Mouse (Mus musculus) stomach, postnatal 0 days (tissue): ENCODE measurements at regions not wholly inside any gene's neighbourhood (a gene's known extent, or its start where the extent isn't known, plus 50 kb on each side); places are given as distances from the start of the nearest gene placed in this dataset.

Experiments used
- ATAC-seq: fragments of 200-750 bp; cut with Nextera tagmentation; 2 replicates; pipeline ENCODE4 v1.8.0; 2017; ENCODE audit not compliant: low FRiP score, low TSS enrichment
- DNase-seq: peaks from one replicate; pipeline ENCODE4 v3.0.0-alpha.2; 2016; ENCODE audit warnings: low spot score
- H3K27ac ChIP-seq: fragments of 300-500 bp; sonication (generic); replicated peaks from 2 replicates; pipeline ENCODE4 v1.5.1; 2014; ENCODE audit warnings: mild to moderate bottlenecking, control low read depth
- H3K27me3 ChIP-seq: fragments of 300-500 bp; sonication (generic); 2 replicates; pipeline ENCODE4 v1.6.1; 2014; ENCODE audit warnings: low read length; ENCODE audit not compliant: control insufficient read depth, insufficient read depth
- H3K36me3 ChIP-seq: fragments of 300-500 bp; sonication (generic); 2 replicates; pipeline ENCODE4 v1.6.1; 2014; ENCODE audit warnings: low read length, mixed read lengths; ENCODE audit not compliant: control insufficient read depth, insufficient read depth
- H3K4me1 ChIP-seq: fragments of 300-500 bp; sonication (generic); replicated peaks from 2 replicates; pipeline ENCODE4 v1.6.1; 2014; ENCODE audit warnings: antibody characterized with exemption; ENCODE audit not compliant: control insufficient read depth, insufficient read depth
- H3K4me2 ChIP-seq: fragments of 300-500 bp; sonication (generic); replicated peaks from 2 replicates; pipeline ENCODE4 v1.6.1; 2014; ENCODE audit warnings: low read depth, mild to moderate bottlenecking, control low read depth, moderate library complexity
- H3K4me3 ChIP-seq: fragments of 300-500 bp; sonication (generic); 2 replicates; pipeline ENCODE4 v1.5.1; 2014; ENCODE audit warnings: low read depth, low read length, control low read depth
- H3K9ac ChIP-seq: fragments of 300-500 bp; sonication (generic); 2 replicates; pipeline ENCODE4 v1.6.1; 2014; ENCODE audit warnings: mild to moderate bottlenecking, low read length, control low read depth, mixed read lengths
- H3K9me3 ChIP-seq: fragments of 300-500 bp; sonication (generic); 2 replicates; pipeline ENCODE4 v1.6.1; 2016; ENCODE audit warnings: low read length; ENCODE audit not compliant: control insufficient read depth
- CTCF ChIP-seq: IDR thresholded peaks from 2 replicates; pipeline ENCODE4 v1.5.1; 2016; ENCODE audit warnings: antibody characterized with exemption, low read depth, mild to moderate bottlenecking, moderate library complexity
- EP300 ChIP-seq: optimal IDR thresholded peaks from 2 replicates; pipeline ENCODE3; 2016; ENCODE audit warnings: antibody characterized with exemption
- WGBS: fragments of 180-500 bp; shearing (Covaris S2); extraction: QIAGEN DNeasy Blood & Tissue Kit; methylation state at CpG from one replicate; pipeline ENCODE4 v1.1.7; 2014; 5-methylcytosine and 5-hydroxymethylcytosine counted together

GRCm38 (mm10) chr3:33902431-33902830, 58.3 kb upstream of the Ccdc39 start:
- Histone ChIP-seq H3K27me3 (no peaks in the 10 kb centered on the region), H3K9me3 (no peaks in the 10 kb centered on the region), H3K9ac (no peak overlapping the region), H3K27ac (no peak overlapping the region), H3K4me2 (no peak overlapping the region), H3K4me3 (no peak overlapping the region), H3K36me3 (no peaks in the 10 kb centered on the region), H3K4me1 (no peaks in the 10 kb centered on the region)
- TF ChIP-seq CTCF (no peak), EP300 (no peak)
- DNase-seq (no peak), ATAC-seq (no peak)
- WGBS = 71% methylated on average over 2 of the region's 2 CpGs

- Histone ChIP-seq H3K36me3 (no peaks in the 10 kb centered on the region), H3K4me2 (no peak overlapping the region), H3K9me3 (no peaks in the 10 kb centered on the region), H3K4me1 (no peaks in the 10 kb centered on the region), H3K27ac (no peak overlapping the region), H3K4me3 (no peak overlapping the region), H3K27me3 (no peaks in the 10 kb centered on the region), H3K9ac (no peak overlapping the region)
- no peak for TF ChIP-seq CTCF
- TF ChIP-seq EP300 = no peak
- 79% methylated on average over 8 of the region's 8 CpGs for WGBS
- DNase-seq = no peak
- no peak for ATAC-seq
These were observed 59.2 kb upstream of the Ccdc39 start for GRCm38 (mm10) chr3:33903326-33903725.

DNA sequence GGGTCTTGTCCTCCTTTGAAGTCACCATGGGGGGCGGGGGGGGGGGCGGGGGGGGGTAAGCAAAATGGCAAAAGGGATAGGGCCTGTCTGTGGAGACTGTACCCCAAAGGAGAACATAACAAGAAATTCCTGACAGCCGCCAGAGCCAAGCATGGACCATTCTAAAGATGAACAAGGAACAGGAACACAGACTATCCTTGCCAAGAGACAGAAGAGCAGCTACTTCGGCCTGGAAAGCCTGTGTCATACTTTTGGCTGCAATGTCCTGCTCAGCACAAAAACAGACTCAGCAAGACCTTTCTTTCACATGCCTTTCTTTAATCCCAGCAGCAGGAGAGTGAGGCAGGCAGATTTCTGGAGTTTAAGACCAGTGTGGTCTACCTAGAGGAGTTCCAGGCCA, 59.7 kb upstream of the Ccdc39 start:
- Histone ChIP-seq H3K36me3 (no peaks in the 10 kb centered on the region), H3K27ac (no peak overlapping the region), H3K27me3 (no peaks in the 10 kb centered on the region), H3K4me2 (no peak overlapping the region), H3K4me3 (no peak overlapping the region), H3K9ac (no peak overlapping the region), H3K4me1 (no peaks in the 10 kb centered on the region), H3K9me3 (no peaks in the 10 kb centered on the region)
- 32% methylated on average over 4 of the region's 4 CpGs for WGBS
- no peak for DNase-seq
- ATAC-seq = no peak
- no peak for TF ChIP-seq CTCF

DNA sequence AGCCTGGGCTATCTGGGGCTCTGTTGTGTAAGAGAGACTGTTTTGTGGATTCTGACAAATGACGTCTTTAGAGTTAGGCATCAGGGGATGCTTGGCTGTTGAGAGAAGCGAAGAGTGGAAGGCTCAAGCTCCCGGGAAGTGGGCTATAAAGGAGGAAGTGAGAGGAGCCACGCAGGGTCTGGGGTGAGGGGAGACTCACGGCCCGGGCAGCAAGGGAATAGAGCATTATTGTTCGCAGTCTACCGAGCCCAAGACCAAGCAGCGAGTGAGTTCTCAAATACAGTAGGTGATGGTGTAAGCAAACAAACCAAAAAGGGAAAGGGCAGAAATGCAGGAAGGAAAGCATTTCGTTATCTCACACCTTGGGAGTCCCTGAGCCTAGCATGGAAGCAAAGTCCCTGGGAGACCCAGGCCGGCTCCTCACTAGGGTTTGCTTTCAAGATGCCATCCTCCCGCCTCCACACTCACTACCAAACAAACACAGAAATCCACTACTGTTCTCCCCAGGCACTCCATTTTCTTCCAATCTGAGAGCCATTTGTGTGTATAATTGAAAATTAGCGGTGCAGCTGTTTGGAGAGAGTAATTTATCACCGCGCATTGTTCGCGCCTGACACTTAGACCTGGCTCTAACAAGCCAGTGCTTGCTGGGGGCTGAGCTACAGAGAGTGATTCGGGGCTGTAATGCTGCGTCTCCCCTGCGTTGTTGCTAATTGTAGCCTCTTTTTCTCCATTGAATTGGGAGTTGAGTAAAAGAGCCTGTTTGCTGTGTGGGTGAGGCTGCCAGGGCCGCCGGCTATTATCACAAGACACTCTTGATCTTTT, 61.0 kb upstream of the Ccdc39 start:
- Histone ChIP-seq H3K4me1 (no peaks in the 10 kb centered on the region), H3K9ac (no peak overlapping the region), H3K4me3 (no peak overlapping the region), H3K36me3 (no peaks in the 10 kb centered on the region), H3K27me3 (no peaks in the 10 kb centered on the region), H3K27ac (peak overlapping the region; percentile 63), H3K4me2 (peak overlapping the region; percentile 27; the same call in 1 of the 2 replicates), H3K9me3 (no peaks in the 10 kb centered on the region)
- DNase-seq (peak; percentile 29), ATAC-seq (peak; percentile 64)
- WGBS = 35% methylated on average over 22 of the region's 22 CpGs
- no peak for TF ChIP-seq EP300

- Histone ChIP-seq H3K36me3 (no peaks in the 10 kb centered on the region), H3K27me3 (no peaks in the 10 kb centered on the region), H3K4me1 (no peaks in the 10 kb centered on the region), H3K4me2 (peak overlapping the region; percentile 27; the same call in 1 of the 2 replicates), H3K27ac (no peak overlapping the region), H3K9me3 (no peaks in the 10 kb centered on the region), H3K4me3 (no peak overlapping the region), H3K9ac (no peak overlapping the region)
- DNase-seq (no peak), ATAC-seq (no peak)
- WGBS = 46% methylated on average over 5 of the region's 5 CpGs
- TF ChIP-seq CTCF = no peak
- no peak for TF ChIP-seq EP300
These were observed 61.5 kb upstream of the Ccdc39 start for GRCm38 (mm10) chr3:33905679-33906007.

- H3K27ac ChIP-seq = no peak overlapping the region
- H3K4me3 ChIP-seq = no peak overlapping the region
- TF ChIP-seq EP300 (no peak), CTCF (no peak)
- no peak for DNase-seq
- no peaks in the 10 kb centered on the region for H3K9me3 ChIP-seq
- ATAC-seq = no peak
- no peak overlapping the region for H3K4me2 ChIP-seq
- H3K4me1 ChIP-seq = no peaks in the 10 kb centered on the region
- WGBS = 83% methylated on average over 8 of the region's 8 CpGs
- H3K9ac ChIP-seq = no peak overlapping the region
- H3K27me3 ChIP-seq = no peaks in the 10 kb centered on the region
- H3K36me3 ChIP-seq = no peaks in the 10 kb centered on the region
These were observed 63.0 kb upstream of the Ccdc39 start for GRCm38 (mm10) chr3:33907061-33907460.
